Mouse (Mus musculus) natural killer cell, adult 2 months (primary cell): ENCODE results near the gene Gm20521.

Experiments
- DNase-seq, 2 experiments: peaks; one replicate each; pipeline ENCODE4 v3.0.0; 2022; ENCODE audit warnings: low spot score in 2 of 2

Gm20521 gene

GRCm38 (mm10) chr14:54893651-54894181, 10.5 kb downstream of the Gm20521 start:
- DNase-seq = peak; percentile 99

DNA sequence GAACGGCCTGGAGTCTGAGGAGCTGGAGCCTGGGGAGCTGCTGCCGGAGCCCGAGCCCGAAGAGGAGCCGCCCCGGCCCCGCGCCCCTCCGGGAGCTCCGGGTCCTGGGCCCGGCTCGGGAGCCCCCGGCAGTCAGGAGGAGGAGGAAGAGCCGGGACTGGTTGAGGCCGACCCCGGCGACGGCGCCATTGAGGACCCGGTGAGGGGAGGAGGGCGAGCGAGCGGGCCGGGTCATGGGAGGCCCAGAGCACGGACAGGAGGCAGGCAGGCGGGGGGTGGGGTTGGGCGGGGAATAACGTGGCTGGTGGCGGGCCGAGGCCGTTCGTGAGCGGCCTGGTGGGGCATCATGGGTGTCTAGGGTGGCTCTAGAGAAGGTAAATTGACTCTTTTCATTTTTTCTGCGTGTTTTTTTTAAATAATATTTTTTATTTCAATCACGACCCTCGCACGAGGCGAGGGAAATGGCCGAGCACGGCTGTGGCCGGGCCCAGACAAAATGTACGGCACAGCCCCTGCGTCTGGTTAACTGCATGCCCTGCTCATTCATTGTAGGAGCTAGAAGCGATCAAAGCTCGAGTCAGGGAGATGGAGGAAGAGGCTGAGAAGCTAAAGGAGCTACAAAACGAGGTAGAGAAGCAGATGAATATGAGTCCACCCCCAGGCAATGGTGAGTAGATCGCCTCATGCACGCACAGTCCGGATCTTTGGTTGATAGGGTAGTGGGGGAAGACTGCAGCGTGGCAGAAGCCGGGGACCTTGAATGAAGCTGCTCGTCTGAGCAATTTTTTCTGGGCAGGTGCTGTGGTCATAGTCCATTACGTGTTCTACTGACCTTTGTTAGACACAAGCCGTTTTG, 11.3 kb downstream of the Gm20521 start:
- DNase-seq = peak; percentile 49 to 51

GRCm38 (mm10) chr14:54897445-54897844, 14.2 kb downstream of the Gm20521 start:
- DNase-seq = no peak

DNA sequence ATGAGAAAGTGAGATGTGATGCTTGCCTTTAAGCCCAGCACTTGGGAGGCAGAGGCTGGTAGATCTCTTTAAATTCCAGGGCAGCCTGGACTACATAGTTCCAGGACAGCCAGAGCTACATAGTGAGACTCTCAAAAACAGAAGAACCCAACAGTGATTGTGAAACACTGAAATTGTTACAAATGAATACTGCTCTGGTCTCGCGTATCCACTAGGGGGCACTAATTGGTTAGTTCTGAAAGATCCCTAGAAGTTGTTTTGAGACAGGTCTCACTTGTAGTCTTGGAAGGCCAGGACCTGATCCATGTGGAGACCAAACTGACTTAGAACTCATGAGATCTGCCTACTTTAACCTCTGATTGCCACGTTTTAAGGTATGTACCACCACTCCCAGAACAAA, 17.1 kb downstream of the Gm20521 start:
- peak; percentile 52 to 60 for DNase-seq

GRCm38 (mm10) chr14:54903641-54904040, 20.4 kb downstream of the Gm20521 start:
- no peak for DNase-seq

- DNase-seq = no peak
These were observed 25.4 kb downstream of the Gm20521 start for GRCm38 (mm10) chr14:54908682-54909081.

DNA sequence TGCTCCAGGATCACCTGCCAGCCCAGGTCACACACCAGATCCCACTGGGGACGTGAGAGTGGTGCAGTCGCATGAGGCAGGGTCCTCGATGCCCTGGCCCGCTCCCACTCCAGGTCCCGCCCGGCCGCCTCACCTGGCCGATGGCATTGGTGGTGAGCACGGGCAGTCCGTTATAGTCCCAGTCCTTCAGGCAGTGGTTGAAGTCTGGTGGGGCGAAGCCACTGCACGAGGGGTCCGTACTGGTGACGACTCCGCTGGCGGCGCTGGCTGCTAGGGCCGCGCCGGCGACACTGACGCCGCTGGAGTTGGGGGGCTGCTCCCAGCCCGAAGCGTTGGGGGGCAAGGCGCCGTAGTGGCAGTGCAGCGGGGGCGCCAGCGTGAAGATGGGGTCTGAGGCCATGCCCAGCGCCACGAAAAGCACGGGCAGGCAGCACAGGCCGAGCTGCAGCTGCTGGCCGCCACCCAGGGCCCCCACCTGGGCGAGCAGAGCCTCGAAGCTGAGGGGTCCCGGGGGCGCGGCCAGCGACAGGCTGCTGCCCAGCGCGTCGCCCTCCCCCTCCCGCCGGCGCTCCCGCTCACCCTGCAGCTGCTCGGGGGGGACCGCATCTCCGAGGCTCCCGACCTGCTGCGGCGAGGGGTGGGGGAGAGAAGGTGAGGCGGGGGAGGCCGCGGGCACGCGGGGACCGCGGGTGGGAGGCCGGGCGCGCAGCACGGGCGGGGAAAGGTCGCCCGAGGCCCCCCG, 29.0 kb downstream of the Gm20521 start:
- DNase-seq = no peak

GRCm38 (mm10) chr14:54912886-54913285, 29.6 kb downstream of the Gm20521 start, which contains the start of gene Slc22a17:
Slc22a17 (minus strand) TSS chr14:54913132.
- peak in 1 of 2 experiments; percentile 14 for DNase-seq

- DNase-seq = no peak
These were observed 30.1 kb downstream of the Gm20521 start for GRCm38 (mm10) chr14:54913343-54913742.

DNA sequence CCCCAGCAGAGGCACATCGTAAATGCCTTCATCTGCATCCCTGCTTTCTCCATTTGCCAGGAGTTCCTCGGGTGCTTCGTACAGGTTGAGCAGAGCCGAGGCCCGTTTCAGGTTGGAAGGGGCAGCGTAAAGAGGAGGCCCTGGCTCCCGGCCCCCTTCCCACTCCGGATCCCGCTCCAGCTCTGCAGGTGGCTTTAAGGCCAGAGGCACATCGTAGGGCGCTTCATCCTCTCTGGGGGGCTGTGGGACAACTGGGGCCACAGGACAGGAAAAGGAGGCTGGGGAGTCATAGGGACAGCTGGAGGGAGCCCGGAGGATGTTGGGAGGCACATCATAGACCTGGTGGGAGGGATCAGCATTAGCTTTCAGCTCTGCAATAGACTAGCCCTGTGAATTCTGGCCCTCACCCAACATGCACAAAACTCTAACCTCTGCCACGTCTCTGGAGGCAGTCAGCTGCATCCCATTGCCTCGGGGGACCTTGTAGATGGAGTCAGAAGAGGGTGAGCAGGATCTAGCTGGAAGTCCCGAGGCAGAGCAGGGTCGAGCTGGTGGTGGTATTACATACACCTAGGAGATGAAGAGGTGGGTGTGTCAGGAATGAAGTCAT, 36.9 kb downstream of the Gm20521 start:
- no peak for DNase-seq

DNA sequence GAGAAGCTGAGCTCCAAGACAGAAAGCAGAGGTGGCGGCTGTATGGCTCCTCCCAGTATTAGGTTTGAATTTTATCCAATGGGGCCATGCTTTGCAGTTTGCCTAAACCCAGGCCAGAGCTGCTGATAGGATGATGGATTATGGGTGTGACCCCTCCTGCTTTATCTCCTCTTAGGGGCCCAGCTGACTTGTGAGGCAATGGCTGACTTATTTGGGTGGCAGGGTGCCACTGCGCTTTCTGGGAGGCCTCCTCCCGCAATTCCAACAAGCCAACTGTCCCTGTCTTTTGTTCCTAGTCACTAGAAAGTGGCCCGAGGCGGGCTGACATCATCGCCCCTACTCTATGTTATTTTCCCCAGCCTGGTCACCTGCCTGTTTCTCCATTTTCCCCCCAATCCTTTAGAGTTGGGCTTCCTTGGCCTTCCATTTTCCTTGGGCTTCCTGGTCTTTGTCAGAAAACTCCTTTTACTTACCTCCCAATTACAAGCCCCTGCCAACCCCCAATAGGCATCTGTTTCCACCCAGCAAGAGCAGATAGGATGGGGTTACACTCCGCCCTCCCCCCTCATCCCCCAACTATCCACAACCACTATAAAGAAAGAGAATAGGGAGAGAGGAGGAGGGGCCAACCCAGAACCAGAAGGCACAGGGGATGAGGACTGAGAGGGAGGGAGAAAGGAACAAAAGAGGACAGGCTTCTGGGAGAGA, 41.6 kb downstream of the Gm20521 start:
- no peak for DNase-seq

- DNase-seq = no peak
These were observed 42.4 kb downstream of the Gm20521 start, which contains the start of gene Efs for GRCm38 (mm10) chr14:54925349-54926342. Efs (minus strand) TSS chr14:54926126.

DNA sequence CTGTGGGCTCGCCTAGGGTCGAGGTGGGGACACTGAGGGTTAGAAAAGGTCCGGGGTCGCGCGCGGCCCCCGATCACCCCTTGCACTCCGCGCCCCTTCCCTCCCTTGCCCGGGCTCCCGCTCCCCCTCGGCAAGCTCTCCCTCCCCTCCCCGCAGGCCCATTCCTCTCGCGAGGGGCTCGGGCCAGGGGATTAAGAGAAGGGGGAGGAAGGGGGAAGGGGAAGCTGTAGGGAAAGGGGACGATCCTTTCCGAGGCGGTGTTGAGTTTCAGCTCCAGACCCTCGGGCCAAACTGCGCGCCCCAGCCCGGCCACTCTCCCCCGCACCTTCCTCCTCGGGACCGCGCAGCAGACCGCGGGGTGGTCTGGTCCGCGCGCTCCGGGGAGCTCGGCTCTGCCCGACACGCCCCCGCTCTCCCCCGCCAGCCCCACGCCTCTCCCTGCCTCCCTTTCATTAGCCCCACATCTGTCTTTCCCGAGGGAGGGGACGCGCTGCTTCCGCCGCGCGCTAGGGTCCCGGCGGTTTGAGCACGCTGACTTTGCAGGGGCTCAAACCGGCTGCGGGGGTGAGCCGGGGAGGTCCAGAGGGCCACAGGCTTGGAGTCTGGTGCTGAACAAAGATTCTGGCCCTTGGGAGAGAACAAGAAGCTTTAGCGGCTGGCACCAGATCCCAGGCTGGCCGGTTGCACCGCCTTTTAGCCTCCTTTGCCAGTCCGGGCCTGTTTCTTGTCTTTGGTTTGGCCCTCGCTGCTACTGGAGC, 43.3 kb downstream of the Gm20521 start:
- DNase-seq = no peak

DNA sequence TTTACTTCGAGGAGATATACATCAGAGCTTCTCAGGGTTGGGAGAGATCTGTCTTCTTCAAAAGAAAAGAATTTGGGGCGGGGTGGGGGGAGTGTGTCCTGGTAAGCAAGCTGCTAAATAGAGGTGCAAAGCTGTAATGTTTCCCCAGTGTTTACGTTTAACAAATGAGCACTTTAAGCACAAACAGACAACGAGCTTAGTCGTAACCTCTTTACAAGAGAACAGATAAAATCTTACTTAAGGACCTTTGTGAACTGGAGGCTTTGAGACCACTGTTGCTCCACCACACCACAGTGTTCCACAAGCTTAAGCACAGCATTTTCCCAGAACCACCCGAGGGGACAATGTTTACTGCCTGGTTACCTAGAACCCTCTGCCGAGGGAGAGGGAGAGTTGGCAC, 44.1 kb downstream of the Gm20521 start:
- DNase-seq = no peak

DNA sequence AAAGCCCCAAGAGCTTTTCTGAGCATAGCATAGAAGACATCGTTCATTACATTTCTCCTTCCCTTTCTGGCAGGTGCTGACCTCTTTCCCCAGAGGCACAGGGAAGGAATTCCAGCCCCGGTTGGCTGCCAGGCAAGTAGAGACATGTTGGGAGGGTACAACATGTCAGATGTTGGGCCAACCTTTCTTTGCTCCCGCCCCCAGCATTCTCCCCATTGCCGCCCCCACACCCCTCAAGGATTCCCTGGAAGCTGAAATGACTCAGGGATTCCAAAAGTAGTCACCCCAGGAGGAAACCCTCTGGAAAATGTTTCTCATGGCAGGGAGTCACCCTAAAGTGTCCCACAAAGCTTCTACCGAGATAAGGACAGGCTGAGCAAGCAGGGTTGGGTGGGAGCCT, 46.6 kb downstream of the Gm20521 start:
- DNase-seq = no peak

DNA sequence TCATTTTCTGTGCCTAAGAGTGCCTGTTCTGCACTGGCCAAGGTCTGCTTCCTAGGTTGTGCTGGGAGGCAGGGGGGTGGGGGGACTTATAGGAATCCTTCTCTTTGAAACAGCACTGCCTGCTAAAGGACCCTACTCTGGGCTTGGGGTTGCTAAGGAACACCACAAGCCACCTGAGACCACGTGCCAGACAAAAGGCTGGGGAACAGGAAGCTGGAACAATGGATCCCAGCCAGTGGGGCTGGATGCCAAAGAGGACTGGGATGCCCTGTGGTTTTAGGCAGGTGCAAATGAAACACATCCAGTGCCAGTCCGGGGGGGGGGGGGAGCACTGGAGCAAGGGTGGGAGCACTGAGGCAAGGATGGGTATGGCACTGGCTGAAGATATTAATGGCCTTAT, 47.2 kb downstream of the Gm20521 start:
- no peak for DNase-seq

DNA sequence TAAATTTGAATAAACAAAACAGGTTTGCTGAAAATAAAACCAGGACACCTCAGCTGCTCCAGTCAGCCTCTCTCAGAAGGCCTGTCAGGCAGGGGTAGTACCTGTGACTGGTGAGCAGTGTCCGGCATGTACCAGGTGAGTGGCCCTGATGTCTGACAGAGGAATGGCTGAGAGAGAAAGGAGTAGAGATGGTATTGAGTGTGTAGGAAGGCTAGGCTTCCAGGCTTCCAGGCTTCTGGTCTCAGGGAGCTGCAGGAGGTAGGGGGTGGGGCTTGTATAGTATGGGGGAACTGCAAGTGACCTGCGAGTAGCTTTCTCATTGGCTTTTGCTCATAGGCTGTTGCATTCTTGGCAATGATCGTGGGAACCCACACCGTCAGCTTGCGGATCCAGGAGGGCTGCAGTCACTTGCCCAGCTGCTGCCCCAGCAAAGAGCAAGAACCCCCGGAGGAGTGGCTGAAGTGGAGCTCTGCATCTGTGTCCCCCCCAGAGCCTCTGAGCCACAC, 49.5 kb downstream of the Gm20521 start, which contains the start of gene Il25:
Gene Il25, plus strand, starts transcription at position 51 of the 506 bp plus-strand sequence.
- DNase-seq = no peak

DNA sequence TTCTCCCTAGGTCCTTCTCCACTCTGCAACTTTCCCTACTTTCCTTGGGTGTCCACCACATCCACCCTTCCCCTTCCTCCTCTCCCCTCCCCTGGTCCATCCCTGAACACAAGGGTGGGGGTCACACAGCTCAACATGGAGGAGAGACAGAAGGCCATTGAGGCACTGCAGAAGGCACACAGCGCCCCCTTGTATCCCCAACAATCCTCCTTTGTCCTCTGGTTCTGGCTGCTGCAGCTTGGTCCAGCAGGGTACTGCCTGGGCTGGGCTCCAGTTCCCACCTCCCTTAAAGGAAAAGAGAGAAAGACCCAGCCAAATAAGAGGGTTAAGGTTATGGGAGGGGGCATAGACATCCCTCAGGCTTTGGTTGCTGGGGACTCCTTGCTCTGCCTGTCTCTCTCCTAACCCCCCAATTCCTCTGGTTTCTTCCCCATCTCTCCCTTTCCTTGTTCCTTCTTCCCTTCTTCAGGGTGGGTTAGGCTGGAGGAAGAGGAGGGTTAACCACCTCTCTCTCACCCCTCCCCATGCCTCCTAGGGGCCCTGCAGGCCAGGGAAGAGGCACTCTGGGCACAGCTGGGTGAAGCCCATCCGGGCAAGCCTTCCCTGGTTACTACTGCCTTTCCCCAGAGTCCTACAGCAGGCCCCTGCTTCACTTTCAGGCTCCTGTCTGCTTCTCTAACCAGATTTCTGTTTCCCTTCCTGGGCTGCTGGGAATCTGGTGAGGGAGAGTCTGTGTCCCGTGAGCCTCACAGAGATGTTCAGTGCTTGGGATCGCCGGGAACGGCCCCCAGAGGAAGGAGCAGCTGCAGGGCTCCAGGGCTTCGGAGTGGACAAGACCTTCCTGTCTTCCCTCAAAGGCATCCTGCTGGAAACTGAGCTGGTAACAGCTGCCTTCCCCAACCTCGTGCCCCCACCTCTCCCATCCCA, 52.9 kb downstream of the Gm20521 start, which contains the start of gene Cmtm5:
Gene Cmtm5, plus strand, starts transcription at position 358 of the 927 bp plus-strand sequence.
- DNase-seq = no peak
